ENCODE assay signal across 8 mouse cellular contexts in genomic region chr10:78163241-78163640, GRCm38 (mm10).
"Had no signal": no experiment of that assay in that cellular context is flagged by ENCODE, and none has a peak within 500 bp of the region (broad histone marks: within the 10 kb centered on the region; RNA-seq: fewer than 3 reads in every experiment).

No protein-coding gene starts in this region.

- H3K4me2 ChIP-seq: liver, embryonic 15.5 days; lung, embryonic 15.5 days; midbrain, embryonic 11.5 days; neural tube, embryonic 12.5 days had no signal

- H3K4me3 ChIP-seq: liver, embryonic 15.5 days; lung, embryonic 15.5 days; neural tube, embryonic 12.5 days had no signal

- H3K27me3 ChIP-seq: liver, embryonic 15.5 days; lung, embryonic 15.5 days; neural tube, embryonic 12.5 days had no signal

- ATAC-seq: midbrain, embryonic 16.5 days had no signal

- H3K27ac ChIP-seq: liver, embryonic 15.5 days; lung, embryonic 15.5 days; macrophage; neural tube, embryonic 12.5 days had no signal

- H3K9me3 ChIP-seq: liver, embryonic 15.5 days; lung, embryonic 15.5 days; megakaryocyte, embryonic 14.5 days; neural tube, embryonic 12.5 days had no signal

- H3K9ac ChIP-seq: liver, embryonic 15.5 days; liver, postnatal 0 days; lung, embryonic 15.5 days; neural tube, embryonic 12.5 days had no signal
